Comparison of ENCODE assay signal across 17 mouse cellular contexts in genomic region chr6:37414576-37414975, GRCm38 (mm10). TPM values are rescaled to one million over a fixed set of nuclear protein-coding genes. Genes with fewer than 3 reads are reported as not detected.
DNase-seq lines count a peak whose midpoint lies in the region; ATAC-seq and TF ChIP-seq lines count a peak whose summit lies in the region.
"Had no signal": no experiment of that assay in that cellular context is flagged by ENCODE, and none has a peak within 500 bp of the region (broad histone marks: within the 10 kb centered on the region; RNA-seq: fewer than 3 reads in every experiment).

No protein-coding gene starts in this region.

- TF ChIP-seq POLR2A in lung, adult 2 months (IDR thresholded peaks at IDR 0.05; ENCODE audit: borderline replicate concordance, extremely low read depth, low read depth, low read length), result no peak

- no peak for DNase-seq in heart, postnatal 10 days
- DNase-seq in lung, adult 2 months, result no peak
- no peak for DNase-seq in layer of hippocampus, postnatal 36 days
- DNase-seq: adrenal gland, postnatal 10 days; cerebellum, adult 9-10 months; layer of hippocampus, adult 9-11 months; liver, postnatal 0 days; right cerebral cortex, adult 18-20 months; thymus, adult 18-20 months had no signal

- H3K4me1 ChIP-seq in heart, embryonic 14.5 days (ENCODE audit: control insufficient read depth in 2 of 2, insufficient read depth in 2 of 2, low read length in 2 of 2), result peaks cover 48 to 88% of the 10 kb centered on the region in 2 experiments
- peaks cover 80% of the 10 kb centered on the region for H3K4me1 ChIP-seq in lung, embryonic 15.5 days
- H3K4me1 ChIP-seq in lung, adult 2 months (ENCODE audit: control insufficient read depth, insufficient read depth, low read length), result peaks cover 17% of the 10 kb centered on the region
- peaks cover 77% of the 10 kb centered on the region for H3K4me1 ChIP-seq in heart, embryonic 16.5 days (ENCODE audit: control insufficient read depth, insufficient read depth, low read length)
- peaks cover 35% of the 10 kb centered on the region for H3K4me1 ChIP-seq in stomach, embryonic 15.5 days

- TF ChIP-seq CTCF in lung, adult 2 months (IDR thresholded peaks at IDR 0.05; ENCODE audit: insufficient read depth, low read length), result no peak

- no peaks in the 10 kb centered on the region for H3K27me3 ChIP-seq in heart, embryonic 14.5 days (ENCODE audit: control insufficient read depth, insufficient read depth, low read length)
- H3K27me3 ChIP-seq in lung, embryonic 15.5 days, result no peaks in the 10 kb centered on the region
- H3K27me3 ChIP-seq in heart, embryonic 16.5 days (ENCODE audit: control insufficient read depth, insufficient read depth, low read length), result no peaks in the 10 kb centered on the region
- no peaks in the 10 kb centered on the region for H3K27me3 ChIP-seq in stomach, embryonic 15.5 days (replicated peaks)
- H3K27me3 ChIP-seq: forebrain, embryonic 12.5 days had no signal

- 70% methylated on average over 10 of the region's 10 CpGs for WGBS in heart, embryonic 14.5 days
- 58% methylated on average over 10 of the region's 10 CpGs for WGBS in lung, embryonic 15.5 days
- WGBS in lung, adult 2 months, result 73% methylated on average over 10 of the region's 10 CpGs
- 66% methylated on average over 10 of the region's 10 CpGs for WGBS in heart, embryonic 16.5 days
- 86% methylated on average over 10 of the region's 10 CpGs for WGBS in stomach, embryonic 15.5 days

- no peak overlapping the region for H3K4me3 ChIP-seq in heart, embryonic 14.5 days (ENCODE audit: control insufficient read depth in 1 of 2, insufficient read depth in 1 of 2, low read depth in 1 of 2, low read length in 2 of 2)
- no peak overlapping the region for H3K4me3 ChIP-seq in lung, embryonic 15.5 days
- no peak overlapping the region for H3K4me3 ChIP-seq in lung, adult 2 months (replicated peaks; ENCODE audit: extremely low read depth, low read depth, low read length)
- no peak overlapping the region for H3K4me3 ChIP-seq in heart, embryonic 16.5 days (ENCODE audit: low read length)
- H3K4me3 ChIP-seq in stomach, embryonic 15.5 days (replicated peaks), result no peak overlapping the region
- H3K4me3 ChIP-seq: forebrain, embryonic 12.5 days; midbrain, embryonic 10.5 days had no signal

- H3K9me3 ChIP-seq in heart, embryonic 14.5 days (ENCODE audit: control insufficient read depth, low read length), result no peaks in the 10 kb centered on the region
- no peaks in the 10 kb centered on the region for H3K9me3 ChIP-seq in lung, embryonic 15.5 days
- H3K9me3 ChIP-seq in heart, embryonic 16.5 days (replicated peaks; ENCODE audit: control insufficient read depth, low read length), result no peaks in the 10 kb centered on the region
- no peaks in the 10 kb centered on the region for H3K9me3 ChIP-seq in stomach, embryonic 15.5 days
- H3K9me3 ChIP-seq: forebrain, embryonic 12.5 days; G1E; midbrain, embryonic 10.5 days had no signal

- H3K9ac ChIP-seq in heart, embryonic 14.5 days (ENCODE audit: low read length), result peak overlapping the region; percentile 51; the same call in 1 of the 2 replicates
- no peak overlapping the region for H3K9ac ChIP-seq in lung, embryonic 15.5 days
- H3K9ac ChIP-seq in heart, embryonic 16.5 days (ENCODE audit: low read length), result peak overlapping the region; percentile 62
- H3K9ac ChIP-seq in stomach, embryonic 15.5 days, result no peak overlapping the region
- H3K9ac ChIP-seq: forebrain, embryonic 12.5 days; liver, postnatal 0 days had no signal

- H3K27ac ChIP-seq in heart, embryonic 14.5 days (replicated peaks in 1 of 2; ENCODE audit: control insufficient read depth in 1 of 2, insufficient read depth in 1 of 2, low read depth in 2 of 2, low read length in 2 of 2), result peak overlapping the region; percentile 92 to 99
- peak overlapping the region; percentile 91 for H3K27ac ChIP-seq in lung, embryonic 15.5 days
- H3K27ac ChIP-seq in heart, embryonic 16.5 days (ENCODE audit: low read length), result peak overlapping the region; percentile 99
- peak overlapping the region; percentile 68 for H3K27ac ChIP-seq in stomach, embryonic 15.5 days
- H3K27ac ChIP-seq: forebrain, embryonic 12.5 days had no signal

- H3K36me3 ChIP-seq in heart, embryonic 14.5 days (ENCODE audit: control insufficient read depth, insufficient read depth, low read length), result peaks cover 22% of the 10 kb centered on the region
- no peaks in the 10 kb centered on the region for H3K36me3 ChIP-seq in lung, embryonic 15.5 days
- H3K36me3 ChIP-seq in heart, embryonic 16.5 days (ENCODE audit: control insufficient read depth, insufficient read depth), result peaks cover 2% of the 10 kb centered on the region; the same call in 1 of the 2 replicates
- H3K36me3 ChIP-seq in stomach, embryonic 15.5 days, result no peaks in the 10 kb centered on the region
- H3K36me3 ChIP-seq: forebrain, embryonic 12.5 days; G1E; midbrain, embryonic 10.5 days had no signal

- H3K4me2 ChIP-seq in heart, embryonic 14.5 days (ENCODE audit: low read length), result peak overlapping the region; percentile 30; the same call in 1 of the 2 replicates
- H3K4me2 ChIP-seq in lung, embryonic 15.5 days, result no peak overlapping the region
- H3K4me2 ChIP-seq in heart, embryonic 16.5 days (ENCODE audit: low read depth, low read length), result peak overlapping the region; percentile 48
- H3K4me2 ChIP-seq in stomach, embryonic 15.5 days, result no peak overlapping the region
- H3K4me2 ChIP-seq: forebrain, embryonic 12.5 days had no signal

- no peak for ATAC-seq in heart, embryonic 14.5 days (ENCODE audit: insufficient number of reproducible peaks, insufficient read depth, low FRiP score, low read depth)
- no peak for ATAC-seq in lung, embryonic 15.5 days (ENCODE audit: borderline replicate concordance, extremely low read depth, low FRiP score, low TSS enrichment)
- no peak for ATAC-seq in heart, embryonic 16.5 days (replicated peaks; ENCODE audit: extremely low read depth, insufficient read depth, low FRiP score)
- ATAC-seq in stomach, embryonic 15.5 days (ENCODE audit: insufficient read depth, low FRiP score, low read depth), result no peak
- ATAC-seq: inflammation-experienced regulatory T-cells, adult 6 months; liver, postnatal 0 days had no signal

- intact Hi-C loops in heart, postnatal 10 days (cut with DNase I), result no loop called here

RNA-seq across cellular contexts. Expression of gene Creb3l2, which starts 27.4 kb away (rescaled TPM):
- polyA plus RNA-seq in heart, embryonic 14.5 days (2014; fragmentation: Nextera tagmentation; extraction: Ambion mirVana), result 36.8 and 39.9 TPM in 2 replicates
- 10 to 100 TPM; 40.0 to 42.0 TPM for total RNA-seq in heart, postnatal 10 days (2021)
- 27.8 and 28.0 TPM in 2 replicates for polyA plus RNA-seq in lung, embryonic 15.5 days (2015; fragmentation: Nextera tagmentation; extraction: Ambion mirVana)
- polyA plus RNA-seq in lung, adult 2 months (2012; rRNA removed), result 21.0 and 24.1 TPM in 2 replicates
- 28.0 and 28.2 TPM in 2 replicates for polyA plus RNA-seq in heart, embryonic 16.5 days (2015; fragmentation: Nextera tagmentation; extraction: Ambion mirVana)
- 18.1 and 21.7 TPM in 2 replicates for polyA plus RNA-seq in stomach, embryonic 15.5 days (2015; fragmentation: Nextera tagmentation; extraction: Ambion mirVana)
- total RNA-seq in layer of hippocampus, postnatal 36 days (2021), result 10 to 100 TPM; 10.7 to 11.5 TPM
- polyA plus RNA-seq: G1E had no signal

Comparison
In these comparisons a context has a peak if more than half of its experiments do, and no peak if none do; other contexts are left out.
1. H3K4me2 ChIP-seq: peak in heart, embryonic 14.5 days (single experiment) and heart, embryonic 16.5 days (single experiment); none in lung, embryonic 15.5 days (single experiment) and stomach, embryonic 15.5 days (single experiment).
2. H3K9ac ChIP-seq: peak in heart, embryonic 14.5 days (single experiment) and heart, embryonic 16.5 days (single experiment); none in lung, embryonic 15.5 days (single experiment) and stomach, embryonic 15.5 days (single experiment).
3. Peak in every context shown above with its lines, with median percentiles within 50 percentile points of each other: H3K27ac ChIP-seq.